Mouse (Mus musculus) thymus, adult 2 months (tissue): ENCODE measurements around the gene Arhgef1.

ENCODE experiments used
- CTCF ChIP-seq: fragments of 200-500 bp; IDR thresholded peaks from 2 replicates; pipeline ENCODE4 v1.5.1; 2012; ENCODE audit warnings: mild to moderate bottlenecking, control low read depth, low read length, moderate library complexity, borderline replicate concordance; ENCODE audit not compliant: control insufficient read depth, poor library complexity, insufficient read depth; ENCODE audit errors: extremely low read depth
- POLR2A ChIP-seq: fragments of 200-500 bp; IDR thresholded peaks from 2 replicates; pipeline ENCODE4 v1.6.1; 2012; ENCODE audit warnings: mild to moderate bottlenecking, low read length, control low read depth, moderate library complexity; ENCODE audit not compliant: control insufficient read depth, poor library complexity, insufficient read depth; ENCODE audit errors: extremely low read depth

DNA sequence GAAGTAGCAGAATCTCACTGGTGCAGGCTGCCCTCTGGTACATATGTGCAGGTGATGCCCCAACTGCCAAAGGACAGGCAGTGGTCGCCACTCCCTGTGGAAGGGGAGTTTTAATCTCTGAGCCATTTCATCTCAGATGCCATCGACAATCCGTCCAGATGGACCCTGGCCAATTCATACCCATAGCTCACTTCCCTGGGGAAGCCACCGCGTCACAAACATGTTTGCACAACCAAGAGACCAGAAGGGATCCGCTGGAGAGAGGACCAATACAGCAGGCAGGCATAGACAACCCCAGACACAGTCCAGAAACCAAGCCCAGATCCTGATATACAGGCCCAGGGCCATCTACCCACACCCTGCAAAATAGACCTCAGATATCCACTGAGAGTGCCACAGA lies 27.8 kb downstream of the Arhgef1 start:
- TF ChIP-seq POLR2A, result no peak
- no peak for TF ChIP-seq CTCF
